Mouse (Mus musculus): ENCODE results near the gene Ilk. TPM values are rescaled to one million over a fixed set of nuclear protein-coding genes. Genes with fewer than 3 reads are reported as not detected.

Gene Ilk
- polyA plus RNA-seq, 1 experiment: 182 TPM

GRCm38 (mm10) chr7:105787285-105788140 is 51.1 kb downstream of the Ilk start, which contains the start of gene Dchs1:
Gene Dchs1, minus strand, starts transcription at chr7:105787654.
- Histone ChIP-seq H3K4me3 (ENCODE audit: control insufficient read depth, insufficient read depth, low read length) (peak within 1 kb of the TSS; percentile 40), H3K27ac (ENCODE audit: control insufficient read depth, insufficient read depth, low read length) (no peak within 1 kb of the TSS), H3K36me3 (ENCODE audit: control insufficient read depth, insufficient read depth, low read length) (no peaks in the 10 kb centered on the region), H3K27me3 (ENCODE audit: control insufficient read depth, insufficient read depth, low read length) (peaks cover 17% of the 10 kb centered on the region), H3K4me1 (replicated peaks; ENCODE audit: control insufficient read depth, insufficient read depth, low read length) (peaks cover 5% of the 10 kb centered on the region)
- TF ChIP-seq CTCF (IDR thresholded peaks at IDR 0.05; ENCODE audit: borderline replicate concordance, control insufficient read depth, extremely low read depth, insufficient read depth, low read length, poor library complexity) (no peak), POLR2A (IDR thresholded peaks at IDR 0.05; ENCODE audit: control insufficient read depth, extremely low read depth, insufficient read depth, low read length, poor library complexity) (no peak)
- DNase-seq: no peak
- WGBS: 5% methylated on average over 67 of the region's 97 CpGs

DNA sequence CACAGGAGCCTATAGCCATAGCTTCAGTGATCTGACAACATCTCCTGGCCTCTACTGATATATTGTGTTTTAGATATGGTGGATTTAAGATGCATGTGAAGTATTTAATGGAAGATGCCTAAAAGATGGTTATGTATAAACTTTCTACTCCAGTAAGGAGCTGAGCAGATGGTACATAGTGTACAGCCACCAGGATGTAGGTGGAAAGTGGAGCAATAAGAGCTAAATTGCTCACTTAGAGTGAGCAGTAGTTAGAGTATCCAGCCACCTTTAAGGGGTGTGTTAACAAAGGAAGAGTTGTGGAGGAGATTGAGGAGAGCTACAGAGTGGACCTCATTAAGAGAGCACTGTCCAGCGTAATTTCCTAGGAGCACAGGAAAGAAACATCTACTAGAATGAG is 54.8 kb downstream of the Ilk start:
- TF ChIP-seq POLR2A (IDR thresholded peaks at IDR 0.05; ENCODE audit: control insufficient read depth, extremely low read depth, insufficient read depth, low read length, poor library complexity) (no peak), CTCF (IDR thresholded peaks at IDR 0.05; ENCODE audit: borderline replicate concordance, control insufficient read depth, extremely low read depth, insufficient read depth, low read length, poor library complexity) (no peak)
- DNase-seq: no peak
- Histone ChIP-seq H3K36me3 (ENCODE audit: control insufficient read depth, insufficient read depth, low read length) (no peaks in the 10 kb centered on the region), H3K4me1 (replicated peaks; ENCODE audit: control insufficient read depth, insufficient read depth, low read length) (peaks cover 5% of the 10 kb centered on the region), H3K27ac (ENCODE audit: control insufficient read depth, insufficient read depth, low read length) (no peak overlapping the region), H3K27me3 (ENCODE audit: control insufficient read depth, insufficient read depth, low read length) (peaks cover 17% of the 10 kb centered on the region), H3K4me3 (ENCODE audit: control insufficient read depth, insufficient read depth, low read length) (no peak overlapping the region)
- WGBS: 89% methylated on average over 1 of the region's 1 CpGs

Other genes starting within 250 kb of the Ilk start
- 43.3 and 47.7 TPM in 2 replicates for gene Smpd1, start 182.2 kb upstream of the Ilk start, polyA plus RNA-seq (2012; rRNA removed)
- 17.7 and 34.8 TPM in 2 replicates for gene Apbb1, start 154.9 kb upstream of the Ilk start, polyA plus RNA-seq (2012; rRNA removed)
- gene Hpx, start 136.5 kb upstream of the Ilk start, polyA plus RNA-seq (2012; rRNA removed): 0.97 and 8.6 TPM in 2 replicates
- 22.0 and 24.1 TPM in 2 replicates for gene Trim3, start 103.0 kb upstream of the Ilk start, polyA plus RNA-seq (2012; rRNA removed)
- gene Timm10b, start 96.5 kb upstream of the Ilk start, polyA plus RNA-seq (2012; rRNA removed): 151 and 194 TPM in 2 replicates
- gene Arfip2, start 96.2 kb upstream of the Ilk start, polyA plus RNA-seq (2012; rRNA removed): 53.6 and 56.8 TPM in 2 replicates
- gene Gm45799, start 96.0 kb upstream of the Ilk start, polyA plus RNA-seq (2012; rRNA removed): 414 and 445 TPM in 2 replicates
- 1.4 and 2.7 TPM in 2 replicates for gene Dnhd1, start 85.8 kb upstream of the Ilk start, polyA plus RNA-seq (2012; rRNA removed)
- gene Rrp8, start 793 bp downstream of the Ilk start, polyA plus RNA-seq (2012; rRNA removed): 16.3 and 17.1 TPM in 2 replicates
- gene Taf10, start 7.8 kb downstream of the Ilk start, polyA plus RNA-seq (2012; rRNA removed): 553 and 667 TPM in 2 replicates
- 134 and 153 TPM in 2 replicates for gene Tpp1, start 15.6 kb downstream of the Ilk start, polyA plus RNA-seq (2012; rRNA removed)
- 2.0 and 2.1 TPM in 2 replicates for gene Dchs1, start 51.1 kb downstream of the Ilk start, polyA plus RNA-seq (2012; rRNA removed)
- 140 and 157 TPM in 2 replicates for gene Mrpl17, start 74.5 kb downstream of the Ilk start, polyA plus RNA-seq (2012; rRNA removed)
- 2.6 and 5.1 TPM in 2 replicates for gene Gm4070, start 217.4 kb downstream of the Ilk start, polyA plus RNA-seq (2012; rRNA removed)